Mouse (Mus musculus) mouse embryonic stem cell (cell line): ENCODE measurements at regions not wholly inside any gene's neighbourhood (a gene's known extent, or its start where the extent isn't known, plus 50 kb on each side); places are given as distances from the start of the nearest gene placed in this dataset.

ENCODE experiments used
- in situ Hi-C, 2 experiments: fragments of 300-500 bp; cut with MboI; formaldehyde crosslinking; loops; 1 replicate in 1 of 2; 3 replicates in 1 of 2; pipeline ENCODE4 v1.14.3; 2019 to 2020; ENCODE audit warnings: low sequenced_read_pairs in 2 of 2, low pct_unique_long_range_greater_than_20kb in 1 of 2, mixed read lengths in 1 of 2; ENCODE audit not compliant: unreplicated experiment in 1 of 2

DNA sequence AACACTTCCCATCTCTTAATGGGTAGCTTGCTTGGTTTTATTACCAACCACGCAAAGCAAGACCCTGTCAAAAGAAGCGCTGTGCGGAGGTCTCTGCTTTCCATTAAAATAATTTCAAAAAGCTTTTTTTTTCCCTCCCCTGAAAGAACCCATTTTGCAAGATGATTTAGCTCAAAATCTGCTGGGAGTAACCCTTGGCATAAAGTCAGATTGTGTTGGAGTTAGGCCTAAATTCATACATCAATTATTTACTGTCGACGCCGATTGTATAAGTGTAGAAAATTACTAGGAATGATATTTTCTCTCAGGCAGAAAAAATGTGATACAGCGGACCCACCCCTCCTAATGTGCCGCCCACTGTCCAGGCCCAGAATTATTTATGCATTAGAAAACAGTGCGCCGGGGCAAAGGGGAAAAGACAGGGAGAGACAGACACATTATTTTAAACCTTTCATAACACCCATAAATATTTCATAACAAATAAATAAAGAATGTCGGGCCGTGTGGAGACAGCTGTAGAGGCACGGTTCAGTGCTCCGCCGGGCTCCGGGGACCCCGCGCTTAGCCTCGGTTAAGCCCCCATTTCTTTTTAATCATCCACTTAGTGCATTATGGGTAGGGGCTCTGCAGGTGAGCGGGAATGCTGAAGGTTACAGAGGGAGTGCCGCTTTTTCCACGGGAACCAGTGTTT, 251.3 kb upstream of the Irx4 start:
- in situ Hi-C loops, result no loop called here

DNA sequence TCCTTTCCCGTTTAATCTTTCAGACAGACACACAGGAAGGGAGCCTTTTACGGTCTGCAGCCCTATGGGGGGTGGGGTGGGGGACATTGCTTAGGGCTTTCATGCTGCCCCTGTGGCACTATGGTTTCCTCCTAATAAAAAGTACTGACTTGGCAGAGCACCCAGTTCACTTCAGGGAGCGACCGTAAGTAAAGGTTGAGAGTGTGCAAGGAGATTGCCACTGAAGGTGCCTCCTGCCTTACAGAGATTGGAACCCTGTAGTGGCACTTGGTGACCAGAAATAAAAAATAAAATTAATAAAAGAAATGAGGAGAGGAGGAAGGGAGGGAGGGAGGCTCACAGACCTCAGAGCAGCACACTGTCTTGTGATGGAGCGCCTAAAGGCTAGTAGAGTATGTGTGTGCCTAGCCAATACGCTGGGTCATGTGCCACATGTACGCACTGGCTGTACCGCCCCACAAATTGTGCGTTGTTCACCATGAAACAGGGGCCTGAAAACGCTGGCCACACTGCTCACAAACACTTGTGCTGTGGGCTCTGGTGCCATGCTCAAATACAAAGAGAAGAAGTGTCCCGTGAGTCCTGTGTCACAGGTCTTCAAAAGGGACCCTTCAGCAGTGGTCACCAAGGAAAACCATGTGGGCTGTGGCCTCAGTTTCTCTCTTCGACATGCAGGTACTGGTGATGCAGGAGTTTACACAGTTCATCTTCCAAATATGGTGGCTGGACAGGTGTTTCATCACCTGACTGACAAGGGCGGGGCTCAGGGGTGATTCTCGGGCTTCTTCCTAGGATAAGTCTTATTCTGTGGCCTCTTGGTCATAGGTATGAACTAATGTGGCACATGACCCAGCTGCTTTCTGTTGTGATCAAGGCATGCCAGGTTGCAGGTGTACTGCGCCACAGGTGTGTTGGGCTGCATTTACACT, 250.5 kb upstream of the Irx4 start:
- in situ Hi-C loops, result no loop called here

DNA sequence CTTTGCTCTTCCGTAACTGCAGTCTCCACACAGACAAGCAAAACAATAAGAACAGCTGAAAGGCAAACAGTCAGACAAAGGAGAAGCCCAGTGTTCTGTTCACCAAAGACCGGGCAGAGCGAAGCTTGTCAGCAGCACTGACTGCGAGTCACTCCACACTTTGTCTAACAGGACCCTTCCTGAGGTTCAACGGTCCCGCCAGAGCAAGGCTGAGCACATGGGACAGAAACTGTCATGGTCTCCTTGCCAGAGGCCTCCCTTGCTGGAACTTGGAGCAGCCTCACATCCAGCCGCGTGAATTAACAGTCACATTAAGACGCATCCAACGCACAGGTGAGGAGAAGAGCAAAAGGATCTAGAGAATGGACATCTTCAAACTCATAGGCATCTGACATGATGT, 241.1 kb upstream of the Irx4 start:
- in situ Hi-C loops, result no loop called here

DNA sequence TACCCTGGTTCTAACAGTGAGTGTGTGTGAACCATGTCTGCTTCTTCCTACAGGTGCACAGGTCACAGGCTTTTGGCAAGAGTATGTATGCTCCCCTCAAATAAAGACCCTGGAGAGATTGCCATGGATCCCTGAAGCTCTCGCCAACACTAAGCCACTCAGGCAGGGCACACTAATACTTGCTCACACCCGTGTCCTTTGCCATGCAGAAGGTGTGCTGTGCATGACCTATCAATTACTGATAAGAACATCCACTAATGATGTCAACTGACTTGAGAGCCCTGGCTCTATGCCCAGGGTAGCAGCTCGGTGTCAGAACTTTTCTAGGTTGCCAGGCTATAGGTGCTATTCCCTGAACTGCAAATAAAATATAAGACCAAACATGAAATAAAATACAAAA, 229.1 kb upstream of the Irx4 start:
- in situ Hi-C loops, result no loop called here

DNA sequence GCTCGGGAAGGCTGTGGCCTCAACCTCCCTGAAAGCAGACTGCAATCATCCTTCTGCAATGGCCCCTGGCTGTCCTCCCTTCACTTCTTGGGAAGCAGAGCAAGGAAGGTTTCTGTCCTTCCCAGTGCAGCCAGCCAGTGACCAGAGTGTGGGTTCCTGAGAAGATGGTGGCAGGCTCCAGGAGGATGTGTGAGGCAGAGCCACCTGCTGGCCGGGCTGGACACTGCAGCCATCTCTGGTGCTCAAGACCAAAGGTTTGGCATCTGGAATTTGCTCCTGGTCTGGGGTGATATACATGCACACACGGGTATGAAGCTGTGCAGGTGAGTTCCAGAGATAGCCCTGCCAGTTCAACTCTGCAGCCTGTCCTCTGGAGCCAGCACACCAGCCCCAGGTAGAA, 227.2 kb upstream of the Irx4 start:
- in situ Hi-C loops, result no loop called here

DNA sequence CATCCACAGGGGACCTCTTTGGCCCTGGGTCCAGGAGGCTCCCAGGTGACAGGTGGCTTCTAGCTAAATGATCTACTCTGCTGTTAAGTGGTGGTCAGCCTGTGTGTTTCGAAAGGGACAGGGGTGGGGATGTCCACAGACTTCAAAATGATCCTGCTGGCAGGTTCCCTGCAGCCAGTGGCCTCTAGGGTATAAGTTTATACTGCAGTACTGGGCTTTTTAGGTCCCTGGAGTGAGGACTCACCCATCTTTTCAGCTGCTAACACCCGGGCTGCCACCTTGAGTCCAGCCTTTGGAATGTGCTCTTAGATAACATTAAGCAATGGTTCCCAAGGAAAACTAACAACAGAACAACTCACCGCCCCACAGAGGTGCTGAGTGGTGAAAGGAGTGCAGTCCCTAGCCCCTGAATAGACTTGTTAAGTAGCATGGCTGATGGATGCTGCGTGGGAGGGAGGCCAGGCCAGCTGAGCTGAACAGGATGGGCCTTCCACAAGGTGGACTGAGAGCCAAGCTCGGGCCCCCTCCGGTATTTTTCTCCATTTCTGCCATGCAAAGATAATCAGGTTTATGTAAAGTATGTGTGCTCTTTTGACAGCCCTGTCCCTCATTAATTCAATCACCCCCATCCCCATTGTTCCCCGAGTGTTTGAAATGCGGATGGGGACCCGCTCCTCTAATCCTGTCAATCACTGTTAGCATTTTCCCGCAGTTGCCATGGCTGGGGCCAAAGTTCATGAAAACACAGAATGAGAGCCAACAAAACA, 226.0 kb upstream of the Irx4 start:
- in situ Hi-C loops, result no loop called here

DNA sequence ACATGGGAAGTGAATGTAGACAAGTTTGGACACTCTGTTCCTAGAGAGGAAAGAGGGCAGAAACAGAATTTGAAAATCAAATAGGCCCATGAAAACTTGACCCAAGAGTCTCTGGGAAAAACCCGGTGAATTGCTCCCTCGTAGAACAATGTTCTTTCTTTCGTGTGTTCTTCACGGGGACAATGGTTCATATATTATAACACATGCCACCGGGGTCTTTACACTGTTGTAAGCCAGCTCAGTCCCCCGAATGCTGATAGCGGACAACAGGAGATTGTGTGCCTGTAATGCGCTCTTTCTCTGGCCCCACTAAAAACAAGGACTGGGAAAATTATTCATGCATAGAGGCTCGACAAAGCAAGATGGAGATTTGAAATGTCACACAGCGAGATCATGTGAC, 225.4 kb upstream of the Irx4 start:
- in situ Hi-C loops, result no loop called here

DNA sequence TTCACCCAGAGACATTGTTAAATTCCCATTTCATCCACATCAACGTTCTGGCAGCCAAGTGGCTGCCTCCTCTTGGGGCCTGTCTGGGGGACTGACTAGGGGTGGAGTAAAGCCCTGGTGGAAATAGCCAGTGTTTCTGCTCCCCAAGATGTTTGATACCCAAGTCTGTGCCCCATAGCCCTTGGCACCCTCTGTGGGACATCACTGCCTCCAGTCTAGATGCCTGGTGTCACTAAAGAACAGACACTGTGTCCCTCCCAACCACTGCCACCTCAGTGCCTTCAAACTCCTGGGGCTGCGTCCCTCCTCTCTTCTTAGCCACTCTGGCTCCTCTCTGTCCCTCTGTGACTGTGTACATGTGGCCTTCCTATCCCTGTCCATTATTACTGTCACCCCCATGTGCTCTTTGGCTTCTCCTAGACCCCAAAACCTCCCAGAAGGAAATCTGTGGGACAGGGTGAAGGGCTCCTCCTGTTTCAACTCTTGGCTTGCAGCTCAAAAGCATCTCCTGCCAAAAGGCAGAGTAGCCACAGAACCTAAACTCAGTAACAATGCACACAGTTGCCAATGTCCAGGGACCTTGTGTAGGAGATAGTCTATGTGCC, 224.8 kb upstream of the Irx4 start:
- in situ Hi-C loops, result no loop called here

DNA sequence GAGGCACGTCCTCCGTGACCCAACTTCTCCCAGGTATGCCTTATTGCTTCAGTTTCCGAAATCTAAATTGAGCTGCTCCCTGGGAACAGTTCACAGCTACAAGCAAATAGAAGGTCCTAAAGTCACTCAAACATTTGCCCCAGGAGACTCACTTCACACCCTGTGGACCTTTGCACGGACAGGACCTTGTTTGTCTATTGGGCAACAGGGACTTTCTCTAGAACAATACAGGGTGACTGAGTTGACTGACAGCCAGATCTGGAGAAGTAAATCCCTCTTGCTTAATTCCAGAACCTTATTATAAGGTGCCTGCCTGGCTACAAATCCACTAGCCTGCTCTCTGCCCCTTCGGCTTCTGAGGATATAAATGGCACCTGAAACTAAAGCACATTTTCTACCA, 220.5 kb upstream of the Irx4 start:
- in situ Hi-C loops, result no loop called here

DNA sequence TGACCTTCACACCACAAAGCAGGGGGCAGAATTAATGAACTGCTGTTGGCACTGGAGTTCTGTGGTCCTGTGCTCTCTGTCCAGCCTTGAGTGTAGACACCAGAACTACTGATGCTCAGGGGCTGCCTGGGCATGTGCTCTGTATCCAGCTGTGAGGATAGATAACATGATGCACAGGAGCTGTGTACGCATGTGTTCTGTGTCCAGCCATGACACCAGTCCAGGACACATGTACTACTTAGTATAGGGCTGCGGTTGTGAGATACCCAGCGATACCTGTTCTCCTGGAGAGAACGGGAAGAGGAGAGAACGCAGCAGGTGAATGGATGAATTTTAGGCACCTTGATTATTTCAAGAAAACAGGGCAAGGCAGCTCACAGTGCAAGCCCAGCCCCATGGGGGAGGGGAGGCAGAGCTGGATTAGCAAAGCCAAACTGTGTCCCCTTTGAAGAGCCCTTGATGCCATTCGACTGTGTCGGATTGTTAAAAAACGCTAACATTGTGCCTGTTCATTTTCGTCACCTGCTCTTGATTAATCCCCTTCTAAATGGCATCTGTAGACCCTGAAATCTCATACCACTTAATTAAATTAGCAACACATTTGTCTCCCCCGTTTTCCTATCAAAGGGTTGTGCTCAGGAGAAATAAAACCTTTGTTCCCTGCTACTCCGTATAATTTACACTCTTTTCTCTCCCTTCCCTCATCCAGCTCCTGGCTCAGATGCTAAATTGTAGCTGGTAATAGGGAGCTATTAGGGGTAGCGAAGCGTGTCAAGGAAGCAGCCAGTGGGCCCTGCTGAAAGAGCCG, 218.8 kb upstream of the Irx4 start:
- in situ Hi-C loops, result no loop called here

DNA sequence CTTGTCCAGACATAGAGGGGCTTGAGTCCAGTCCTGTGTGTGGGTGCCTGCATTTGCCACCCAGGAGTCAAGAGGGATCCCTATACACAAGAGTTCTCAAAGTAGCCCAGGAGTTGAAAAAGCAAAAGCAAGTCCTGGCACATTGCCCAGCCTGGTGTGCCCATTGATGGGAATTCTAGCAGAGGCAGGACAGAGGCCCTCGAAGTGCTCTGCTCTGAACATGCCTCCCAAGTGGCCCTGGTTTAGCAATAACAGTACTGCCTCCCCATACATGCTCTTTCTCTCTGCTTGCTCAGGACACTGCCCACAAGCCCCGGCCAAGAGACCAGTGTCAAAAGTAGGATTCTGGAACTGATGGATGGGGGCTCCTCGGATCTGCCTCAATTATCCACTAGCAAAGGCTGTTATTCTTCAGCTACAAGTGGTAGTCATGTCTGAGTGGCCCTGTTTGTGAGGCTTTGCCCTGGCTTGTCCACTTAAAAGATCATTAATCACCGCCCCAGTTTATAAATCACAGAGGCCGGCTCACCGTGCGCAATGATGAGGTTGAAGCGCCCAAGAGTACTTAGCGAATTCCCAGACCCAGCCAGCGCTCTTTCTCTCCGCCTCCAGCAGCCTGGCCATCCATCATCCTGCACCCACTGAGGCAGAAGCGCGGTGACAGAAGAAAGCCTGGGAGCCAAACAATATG, 190.3 kb upstream of the Irx4 start:
- in situ Hi-C loops, result no loop called here

DNA sequence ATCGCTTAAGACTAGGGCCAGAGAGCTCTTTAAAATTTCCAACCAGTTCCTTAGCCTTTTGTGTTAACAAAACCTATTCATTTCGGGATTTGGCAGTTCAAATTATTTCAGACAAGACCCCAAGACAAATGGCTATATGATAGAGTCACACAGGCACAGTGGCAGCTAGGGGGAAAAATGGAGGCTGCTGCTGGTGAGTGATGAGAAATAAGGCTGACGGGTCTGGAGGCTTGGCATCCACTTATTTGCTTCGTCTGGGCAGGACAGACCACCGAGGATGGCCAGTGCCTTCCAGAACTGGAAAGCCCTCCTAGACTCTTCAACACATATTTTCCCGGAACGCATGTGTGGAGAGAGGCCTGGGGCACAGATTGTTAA, 189.8 kb upstream of the Irx4 start:
- in situ Hi-C loops, result no loop called here

DNA sequence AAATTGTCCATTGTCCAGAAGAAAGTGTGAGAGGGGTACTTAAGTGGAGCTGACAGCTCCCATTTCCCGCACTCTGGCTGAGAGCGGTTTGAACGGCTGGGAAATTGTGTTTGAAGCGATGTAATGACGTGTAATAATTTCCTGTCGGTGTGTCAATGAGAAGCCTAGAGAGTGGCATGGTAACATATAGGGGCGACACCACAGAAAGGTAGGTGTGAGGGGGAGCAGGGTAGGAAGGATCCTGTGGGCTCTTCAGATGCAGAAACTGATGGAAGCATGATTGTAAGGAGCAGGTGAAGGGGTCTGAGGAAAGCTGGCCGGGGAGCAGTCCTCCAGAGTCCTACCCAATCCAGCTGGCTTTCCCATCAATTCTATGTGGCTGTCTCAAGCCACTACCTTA, 189.2 kb upstream of the Irx4 start:
- in situ Hi-C loops, result no loop called here

DNA sequence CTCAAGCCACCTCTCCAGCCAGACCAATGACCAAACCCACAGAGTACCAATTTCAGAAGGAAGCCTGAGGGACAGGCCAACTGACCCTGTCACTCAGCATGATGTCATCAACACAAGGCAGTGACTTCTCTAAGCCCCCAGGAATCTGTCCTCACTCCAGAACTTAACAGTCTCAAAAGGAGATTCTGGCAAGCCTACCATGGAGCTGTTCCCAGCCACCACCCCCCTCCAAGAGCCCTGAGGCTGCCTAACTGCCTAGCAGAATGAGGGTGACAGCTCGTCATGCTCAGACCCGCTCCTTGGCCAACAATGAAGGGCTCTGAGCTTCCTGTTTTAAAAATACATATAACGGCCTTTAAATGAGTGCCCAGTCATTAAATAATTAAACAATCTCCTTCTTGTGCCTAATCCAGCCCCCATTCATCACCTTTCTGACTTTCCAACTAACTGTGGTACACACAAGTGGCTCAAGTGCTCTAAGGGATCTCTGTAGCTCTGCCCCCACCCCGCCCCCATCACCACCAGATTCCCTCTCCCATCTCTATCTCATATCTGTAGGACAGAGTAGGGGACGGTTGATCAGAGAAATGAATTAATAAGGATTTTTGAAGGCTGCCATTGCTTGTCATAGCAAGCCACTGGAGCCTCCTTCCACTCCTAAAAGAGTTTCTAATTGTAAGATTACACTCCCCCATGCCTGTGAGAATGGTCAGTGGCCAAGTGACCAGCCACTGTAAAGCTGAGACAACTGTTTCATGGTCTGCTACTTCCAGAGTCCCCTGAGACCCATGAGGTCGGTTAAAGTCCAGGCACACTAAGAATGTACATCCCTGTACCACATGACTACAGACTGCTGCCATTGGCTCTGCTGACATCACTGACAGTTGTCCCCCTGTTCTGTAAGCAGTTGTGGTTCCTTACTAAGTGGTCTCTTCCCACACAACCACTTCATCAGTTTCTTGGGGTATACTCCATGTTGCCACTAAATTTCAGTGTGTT, 188.1 kb upstream of the Irx4 start:
- in situ Hi-C loops, result no loop called here

DNA sequence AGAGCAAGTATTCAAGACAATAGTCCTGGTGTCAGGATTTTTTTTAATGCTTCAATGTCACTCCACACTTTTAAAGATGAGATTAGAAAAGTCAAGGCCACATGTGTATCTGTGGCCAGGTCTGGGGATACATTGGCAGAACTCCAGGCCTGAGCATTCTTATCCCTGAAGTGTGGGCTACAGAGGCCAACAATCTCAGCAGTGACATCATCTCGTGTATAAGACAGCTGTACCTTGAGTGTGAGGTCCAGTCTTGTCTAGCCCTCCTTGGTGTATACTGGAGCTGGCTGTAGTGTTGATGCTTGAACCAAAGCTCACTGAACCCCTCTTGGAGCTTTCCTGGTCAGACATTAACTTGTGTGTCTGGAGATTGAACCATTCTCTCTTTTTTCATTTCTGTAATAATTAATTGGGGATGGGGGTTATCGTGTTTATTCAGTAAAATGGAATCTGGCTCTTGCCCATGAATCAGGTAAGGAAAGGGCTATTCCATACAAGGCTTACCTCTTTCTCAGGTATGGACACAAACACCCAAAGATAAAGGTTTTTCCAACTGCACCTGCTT, 182.3 kb upstream of the Irx4 start:
- in situ Hi-C loops, result loop anchor here in 1 of 2 experiments (25.0 kb wide), 1 partner anchor 234 kb away; no protein-coding TSS in a partner anchor

DNA sequence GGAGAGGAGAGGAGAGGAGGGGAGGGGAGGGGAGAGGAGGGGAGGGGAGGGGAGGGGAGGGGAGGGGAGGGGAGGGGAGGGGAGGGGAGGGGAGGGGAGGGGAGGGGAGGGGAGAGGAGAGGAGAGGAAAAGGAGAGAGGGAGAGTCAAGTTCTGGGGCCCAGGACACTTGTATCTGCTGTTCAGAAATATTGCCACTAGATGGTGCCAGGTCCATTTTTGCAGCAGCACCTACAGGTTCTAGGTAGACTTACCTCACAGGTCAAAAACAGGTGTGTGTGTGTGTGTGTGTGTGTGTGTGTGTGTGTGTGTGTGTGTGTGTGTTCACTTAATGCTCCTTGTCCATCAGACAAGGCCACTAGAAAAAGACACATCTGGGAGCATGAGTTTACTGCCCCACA, 172.5 kb upstream of the Irx4 start:
- in situ Hi-C loops, result loop anchor here in 1 of 2 experiments (25.0 kb wide), 1 partner anchor 224 kb away; no protein-coding TSS in a partner anchor
